Mouse (Mus musculus) olfactory bulb, adult 2 months (tissue): Measurements from ENCODE around the gene Ccin.

Source experiments
- CTCF ChIP-seq: fragments of 200-500 bp; IDR thresholded peaks from 2 replicates; pipeline ENCODE4 v1.5.1; 2012; ENCODE audit warnings: low read depth, mild to moderate bottlenecking, low read length, moderate library complexity; ENCODE audit not compliant: insufficient read depth
- POLR2A ChIP-seq: fragments of 200-500 bp; IDR thresholded peaks from 2 replicates; pipeline ENCODE4 v1.6.1; 2012; ENCODE audit warnings: mild to moderate bottlenecking, low read depth, low read length, moderate library complexity; ENCODE audit not compliant: insufficient read depth

GRCm38 (mm10) chr4:43947571-43947970 lies 35.7 kb upstream of the Ccin start:
- TF ChIP-seq CTCF: no peak
- no peak for TF ChIP-seq POLR2A
